In genomic region chr3:130180964-130181590, GRCm38 (mm10) we compare ENCODE assay signal across 8 mouse cellular contexts. TPM values are rescaled to one million over a fixed set of nuclear protein-coding genes. Genes with fewer than 3 reads are reported as not detected.
DNase-seq lines count a peak whose midpoint lies in the region; ATAC-seq and TF ChIP-seq lines count a peak whose summit lies in the region.

No protein-coding gene starts in this region.

- peak overlapping the region; percentile 78; the same call in 1 of the 2 replicates for H3K27ac ChIP-seq in left cerebral cortex, adult 2 months
- no peak overlapping the region for H3K27ac ChIP-seq in bone marrow macrophage, adult 2 months (ENCODE audit: insufficient read depth, low read depth, low read length)
- peak overlapping the region; percentile 84 for H3K27ac ChIP-seq in forebrain, embryonic 10.5 days
- H3K27ac ChIP-seq in hindbrain, postnatal 0 days = no peak overlapping the region
- H3K27ac ChIP-seq in small intestine, adult 2 months (ENCODE audit: insufficient read depth, low read depth, low read length) = no peak overlapping the region

- intact Hi-C loops in left cerebral cortex, adult 2 months (cut with DNase I) = loop anchor here (2.0 to 10.0 kb wide), 4 partner anchors 79 to 511 kb away; no protein-coding TSS in a partner anchor

- WGBS in forebrain, embryonic 10.5 days = under 1% methylated on average over 40 of the region's 40 CpGs
- 1% methylated on average over 40 of the region's 40 CpGs for WGBS in hindbrain, postnatal 0 days
- WGBS in small intestine, adult 2 months = 2% methylated on average over 40 of the region's 40 CpGs

- TF ChIP-seq POLR2A in bone marrow macrophage, adult 2 months (IDR thresholded peaks at IDR 0.05; ENCODE audit: borderline replicate concordance, low read depth, low read length) = no peak
- TF ChIP-seq POLR2A in small intestine, adult 2 months (IDR thresholded peaks at IDR 0.05; ENCODE audit: low read depth, low read length) = peak; percentile 22; the same call in 1 of the 2 replicates

- peak overlapping the region; percentile 55 for H3K9ac ChIP-seq in hindbrain, postnatal 0 days (replicated peaks; ENCODE audit: low read length)

- H3K4me1 ChIP-seq in bone marrow macrophage, adult 2 months (ENCODE audit: control insufficient read depth, insufficient read depth, low read length) = no peaks in the 10 kb centered on the region
- peaks cover 27% of the 10 kb centered on the region for H3K4me1 ChIP-seq in forebrain, embryonic 10.5 days
- H3K4me1 ChIP-seq in hindbrain, postnatal 0 days (ENCODE audit: insufficient read depth, low read length) = no peaks in the 10 kb centered on the region
- peaks cover 5% of the 10 kb centered on the region; the same call in 1 of the 2 replicates for H3K4me1 ChIP-seq in small intestine, adult 2 months (ENCODE audit: control insufficient read depth, insufficient read depth, insufficient read length, low read length)

- H3K4me2 ChIP-seq in hindbrain, postnatal 0 days (ENCODE audit: low read depth, low read length) = peak overlapping the region; percentile 78

- no peaks in the 10 kb centered on the region for H3K9me3 ChIP-seq in forebrain, embryonic 10.5 days
- H3K9me3 ChIP-seq in hindbrain, postnatal 0 days (ENCODE audit: low read length) = no peaks in the 10 kb centered on the region

- H3K4me3 ChIP-seq in left cerebral cortex, adult 2 months = peak overlapping the region; percentile 67
- H3K4me3 ChIP-seq in bone marrow macrophage, adult 2 months (ENCODE audit: insufficient read depth, low read length) = peak overlapping the region; percentile 51
- H3K4me3 ChIP-seq in forebrain, embryonic 10.5 days = peak overlapping the region; percentile 72
- H3K4me3 ChIP-seq in hindbrain, postnatal 0 days (ENCODE audit: low read length) = peak overlapping the region; percentile 43
- H3K4me3 ChIP-seq in small intestine, adult 2 months (ENCODE audit: low read depth, low read length) = peak overlapping the region; percentile 55

- no peak for TF ChIP-seq CTCF in left cerebral cortex, adult 2 months (IDR thresholded peaks at IDR 0.05)
- TF ChIP-seq CTCF in bone marrow macrophage, adult 2 months (IDR thresholded peaks at IDR 0.05; ENCODE audit: low read depth, low read length) = no peak
- TF ChIP-seq CTCF in hindbrain, postnatal 0 days (IDR thresholded peaks at IDR 0.05; ENCODE audit: low read depth) = no peak
- no peak for TF ChIP-seq CTCF in small intestine, adult 2 months (IDR thresholded peaks at IDR 0.05; ENCODE audit: extremely low read depth, insufficient read length, insufficient replicate concordance, low read depth, low read length)

- H3K27me3 ChIP-seq in forebrain, embryonic 10.5 days (ENCODE audit: poor library complexity, severe bottlenecking) = peaks cover 42% of the 10 kb centered on the region
- no peaks in the 10 kb centered on the region for H3K27me3 ChIP-seq in hindbrain, postnatal 0 days (ENCODE audit: insufficient read depth, low read length)
- peaks cover 18% of the 10 kb centered on the region for H3K27me3 ChIP-seq in small intestine, adult 2 months (ENCODE audit: control insufficient read depth, insufficient read depth, low read length)

- no peaks in the 10 kb centered on the region for H3K36me3 ChIP-seq in forebrain, embryonic 10.5 days (replicated peaks)
- no peaks in the 10 kb centered on the region for H3K36me3 ChIP-seq in hindbrain, postnatal 0 days (ENCODE audit: insufficient read depth, low read length)
- no peaks in the 10 kb centered on the region for H3K36me3 ChIP-seq in small intestine, adult 2 months (ENCODE audit: control insufficient read depth, insufficient read depth, low read length)

- DNase-seq in left cerebral cortex, adult 2 months (ENCODE audit: extremely low spot score in 1 of 2, low spot score in 2 of 2) = peak in 1 of 2 experiments; percentile 16
- DNase-seq in left cerebral cortex, adult 9 months (ENCODE audit: low spot score in 2 of 2) = no peak
- peak; percentile 41 for DNase-seq in forebrain, embryonic 10.5 days (ENCODE audit: extremely low spot score, low spot score)
- DNase-seq in hindbrain, postnatal 0 days (ENCODE audit: low spot score) = peak; percentile 40
- DNase-seq in lung, postnatal 10 days = peak; percentile 14
- no peak for DNase-seq in T-cell, adult 2 months (ENCODE audit: low spot score)

- ATAC-seq in hindbrain, postnatal 0 days = peak; percentile 52

RNA-seq across cellular contexts. Expression of gene Col25a1, which starts 49.8 kb away (rescaled TPM):
- 10 to 100 TPM; 44.9 to 47.0 TPM for total RNA-seq in left cerebral cortex, adult 2 months (2021)
- polyA plus RNA-seq in bone marrow macrophage, adult 2 months (2012; ENCODE audit: insufficient read depth, insufficient read length, missing spikeins) = not detected in 2 replicates
- 2.3 and 2.4 TPM in 2 replicates for polyA plus RNA-seq in forebrain, embryonic 10.5 days (2016; fragmentation: Nextera tagmentation; extraction: Ambion mirVana)
- 15.7 and 17.8 TPM in 2 replicates for total RNA-seq in hindbrain, postnatal 0 days (2014; rRNA removed)
- 3.9 and 4.2 TPM in 2 replicates for polyA plus RNA-seq in hindbrain, postnatal 0 days (2015; fragmentation: Nextera tagmentation; extraction: Ambion mirVana)
- 0.04 TPM in 1 of 2 replicates, not detected in the other for polyA plus RNA-seq in small intestine, adult 2 months (2012; rRNA removed)

Comparison
In these comparisons a context has a peak if more than half of its experiments do, and no peak if none do; other contexts are left out.
1. DNase-seq: peak in forebrain, embryonic 10.5 days (single experiment), hindbrain, postnatal 0 days (single experiment) and lung, postnatal 10 days (single experiment); none in left cerebral cortex, adult 9 months (0 of 2) and T-cell, adult 2 months (single experiment).
2. H3K27ac ChIP-seq: peak in left cerebral cortex, adult 2 months (single experiment) and forebrain, embryonic 10.5 days (single experiment); none in bone marrow macrophage, adult 2 months (single experiment), hindbrain, postnatal 0 days (single experiment) and small intestine, adult 2 months (single experiment).
3. Peak in every context shown above with its lines, with median percentiles within 50 percentile points of each other: H3K4me3 ChIP-seq.